Mouse (Mus musculus) kidney, postnatal 0 days (tissue): ENCODE measurements at regions not wholly inside any gene's neighbourhood (a gene's known extent, or its start where the extent isn't known, plus 50 kb on each side); places are given as distances from the start of the nearest gene placed in this dataset.
A peak's percentile ranks its signal among the peaks of the same experiment; 100 is the strongest.
"Not testable (repeated sequence)": the region's sequence is repeated elsewhere in the genome, so short reads cannot be mapped to it uniquely, and the experiment has no call there.

Experiments
- ATAC-seq: fragments of 200-750 bp; cut with Nextera tagmentation; replicated peaks from 2 replicates; pipeline ENCODE4 v1.8.0; 2017; ENCODE audit warnings: low read depth, moderate number of reproducible peaks, moderate TSS enrichment, moderate library complexity; ENCODE audit not compliant: low FRiP score
- DNase-seq: peaks from one replicate; pipeline ENCODE4 v3.0.0-alpha.2; 2016; ENCODE audit warnings: low spot score
- H3K27ac ChIP-seq: fragments of 300-500 bp; sonication (generic); 2 replicates; pipeline ENCODE4 v1.5.1; 2014; ENCODE audit warnings: mild to moderate bottlenecking
- H3K27me3 ChIP-seq: fragments of 300-500 bp; sonication (generic); 2 replicates; pipeline ENCODE4 v1.6.1; 2014; ENCODE audit warnings: low read length, mixed read lengths; ENCODE audit not compliant: insufficient read depth
- H3K36me3 ChIP-seq: fragments of 300-500 bp; sonication (generic); 2 replicates; pipeline ENCODE4 v1.6.1; 2014; ENCODE audit warnings: low read length, mixed read lengths; ENCODE audit not compliant: insufficient read depth
- H3K4me1 ChIP-seq: fragments of 300-500 bp; sonication (generic); replicated peaks from 2 replicates; pipeline ENCODE4 v1.6.1; 2014; ENCODE audit warnings: antibody characterized with exemption, low read length, mixed read lengths; ENCODE audit not compliant: insufficient read depth
- H3K4me2 ChIP-seq: fragments of 300-500 bp; sonication (generic); 2 replicates; pipeline ENCODE4 v1.6.1; 2014; ENCODE audit warnings: mild to moderate bottlenecking, low read length, moderate library complexity, mixed read lengths
- H3K4me3 ChIP-seq: fragments of 300-500 bp; sonication (generic); replicated peaks from 2 replicates; pipeline ENCODE4 v1.5.1; 2014; ENCODE audit warnings: low read depth, low read length
- H3K9ac ChIP-seq: fragments of 300-500 bp; sonication (generic); 2 replicates; pipeline ENCODE4 v1.6.1; 2014; ENCODE audit warnings: low read depth, low read length
- H3K9me3 ChIP-seq: fragments of 300-500 bp; sonication (generic); replicated peaks from 2 replicates; pipeline ENCODE4 v1.6.1; 2016; ENCODE audit warnings: low read length, inconsistent platforms, mixed read lengths
- CTCF ChIP-seq: IDR thresholded peaks from 2 replicates; pipeline ENCODE4 v1.5.1; 2016; ENCODE audit warnings: antibody characterized with exemption, low read depth, mild to moderate bottlenecking, moderate library complexity
- WGBS: fragments of 180-500 bp; shearing (Covaris S2); extraction: QIAGEN DNeasy Blood & Tissue Kit; methylation state at CpG from one replicate; pipeline ENCODE4 v1.1.7; 2014; 5-methylcytosine and 5-hydroxymethylcytosine counted together

DNA sequence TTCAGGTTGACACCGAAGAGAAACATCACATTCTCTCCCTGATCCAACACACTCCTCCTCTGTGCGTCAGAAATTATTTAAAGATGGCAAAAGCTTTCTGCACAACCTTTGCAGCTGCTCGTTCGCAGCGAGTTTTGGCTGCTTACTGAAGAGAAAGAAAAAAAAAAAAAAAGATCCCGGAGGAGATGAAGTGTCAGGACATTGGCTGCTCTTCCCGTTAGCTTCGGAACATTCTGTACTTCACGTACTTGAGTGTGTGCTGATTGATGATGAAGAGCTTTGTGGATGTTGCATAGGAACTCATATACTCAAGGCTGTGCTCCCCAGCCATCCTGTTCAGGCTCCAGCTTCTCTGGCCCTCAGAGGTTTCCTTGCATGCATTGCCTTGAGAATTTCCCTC lies 162.5 kb upstream of the Peli2 start:
- 77% methylated on average over 9 of the region's 9 CpGs for WGBS
- no peak for TF ChIP-seq CTCF

DNA sequence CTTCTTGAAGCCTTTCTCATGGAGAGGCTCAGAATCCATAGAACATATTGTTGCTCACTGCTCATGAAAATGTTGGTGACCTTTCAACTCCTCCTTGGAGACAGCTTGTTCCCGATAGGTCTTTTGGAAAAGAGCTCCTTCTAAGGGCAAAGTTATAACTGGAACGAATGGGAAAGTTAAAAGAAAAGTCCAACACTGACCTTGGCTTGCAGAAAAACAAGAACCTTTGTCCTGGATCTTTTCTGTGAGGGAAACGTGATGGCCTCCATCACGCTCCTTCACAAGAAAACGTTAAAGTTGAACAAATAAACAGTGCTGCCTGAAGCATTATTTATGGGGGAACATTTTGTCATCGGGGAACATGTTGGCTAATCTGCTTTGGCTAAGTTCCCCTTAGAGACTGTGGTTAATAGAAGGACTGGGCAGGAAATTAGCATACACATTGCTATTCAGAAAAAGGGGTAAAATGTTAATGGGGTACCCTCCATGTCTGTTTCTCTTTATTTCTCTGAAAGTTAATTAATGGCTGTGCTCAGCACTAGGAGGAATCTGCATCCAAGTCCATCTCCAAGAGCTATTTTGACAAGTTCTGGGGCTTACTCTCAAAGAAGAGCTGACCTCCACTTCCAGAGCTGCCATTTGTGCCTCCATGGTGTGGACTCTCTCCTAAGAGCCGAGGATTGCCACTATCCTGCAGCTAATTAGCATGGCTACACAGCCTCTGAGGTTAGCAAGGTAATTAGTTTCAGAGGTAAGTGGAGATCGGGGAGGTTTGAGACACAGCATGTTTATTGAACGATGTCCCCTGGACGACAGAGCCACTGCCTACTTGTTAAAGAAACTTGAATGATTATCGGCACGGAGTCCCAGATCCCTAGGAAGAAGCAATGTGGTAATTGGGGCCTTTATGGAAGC lies 161.0 kb upstream of the Peli2 start:
- DNase-seq: peak; percentile 33
- no peak overlapping the region for H3K9ac ChIP-seq
- 29% methylated on average over 12 of the region's 12 CpGs for WGBS
- H3K36me3 ChIP-seq: no peaks in the 10 kb centered on the region
- H3K27ac ChIP-seq: no peak overlapping the region
- no peaks in the 10 kb centered on the region for H3K9me3 ChIP-seq
- ATAC-seq: no peak
- H3K4me3 ChIP-seq: no peak overlapping the region
- no peak overlapping the region for H3K4me2 ChIP-seq
- TF ChIP-seq CTCF: no peak
- no peaks in the 10 kb centered on the region for H3K4me1 ChIP-seq
- H3K27me3 ChIP-seq: no peaks in the 10 kb centered on the region

More for the DNA sequence above, 162.5 kb upstream of the Peli2 start:
- DNase-seq (peak; percentile 16), ATAC-seq (no peak)
- Histone ChIP-seq H3K36me3 (no peaks in the 10 kb centered on the region), H3K4me2 (no peak overlapping the region), H3K9ac (no peak overlapping the region), H3K4me3 (no peak overlapping the region), H3K9me3 (no peaks in the 10 kb centered on the region), H3K27ac (no peak overlapping the region), H3K27me3 (no peaks in the 10 kb centered on the region), H3K4me1 (no peaks in the 10 kb centered on the region)

DNA sequence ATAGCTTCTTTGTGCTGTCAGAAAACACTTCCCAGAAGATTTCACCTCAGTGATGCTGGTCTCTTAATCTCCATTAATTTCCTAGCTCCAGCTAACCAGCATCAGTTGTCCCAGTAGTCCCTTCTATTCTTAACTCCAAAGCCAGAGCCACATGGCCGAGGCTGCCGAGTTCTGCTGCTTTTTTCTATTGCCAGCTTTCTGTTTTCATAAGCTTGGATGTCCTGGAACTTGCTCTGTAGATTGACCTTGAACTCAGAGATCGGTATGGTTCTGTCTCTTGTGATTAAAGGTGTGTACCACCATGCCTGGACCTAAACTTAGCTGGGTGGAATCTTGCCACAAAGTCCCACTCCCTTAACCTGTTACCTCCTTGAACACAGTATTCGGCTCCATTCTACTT lies 155.8 kb upstream of the Peli2 start:
- not testable (repeated sequence) for DNase-seq, H3K9ac ChIP-seq, H3K4me2 ChIP-seq, H3K4me3 ChIP-seq, H3K36me3 ChIP-seq, H3K27ac ChIP-seq, ATAC-seq, H3K4me1 ChIP-seq, H3K27me3 ChIP-seq, H3K9me3 ChIP-seq
- WGBS: 56% methylated on average over 4 of the region's 4 CpGs

DNA sequence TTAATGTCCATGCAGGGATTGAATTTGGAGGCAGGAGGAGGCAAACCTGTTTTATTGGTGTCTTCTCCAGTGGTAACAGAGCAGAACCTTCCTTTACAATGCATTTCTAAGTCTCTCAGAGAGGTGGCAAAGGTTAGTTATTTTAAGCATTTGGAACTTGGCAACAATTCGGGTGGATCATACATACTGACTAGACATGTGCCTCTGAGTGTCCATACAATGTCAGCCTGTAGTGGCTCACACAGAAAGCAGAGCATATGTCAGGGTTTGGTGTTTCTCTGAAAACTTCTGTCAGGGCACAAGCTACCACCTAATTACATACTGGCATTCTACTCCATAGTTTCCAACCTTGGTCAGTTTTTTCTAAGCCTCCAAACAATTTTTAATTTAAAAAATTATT lies 150.8 kb upstream of the Peli2 start:
- DNase-seq (no peak), ATAC-seq (no peak)
- no peaks in the 10 kb centered on the region for H3K27me3 ChIP-seq
- TF ChIP-seq CTCF: no peak
- H3K4me3 ChIP-seq: no peak overlapping the region
- H3K4me1 ChIP-seq: no peaks in the 10 kb centered on the region
- no peak overlapping the region for H3K27ac ChIP-seq
- WGBS: 27% methylated on average over 1 of the region's 1 CpGs
- H3K9ac ChIP-seq: no peak overlapping the region
- H3K9me3 ChIP-seq: no peaks in the 10 kb centered on the region
- H3K36me3 ChIP-seq: no peaks in the 10 kb centered on the region
- H3K4me2 ChIP-seq: no peak overlapping the region

DNA sequence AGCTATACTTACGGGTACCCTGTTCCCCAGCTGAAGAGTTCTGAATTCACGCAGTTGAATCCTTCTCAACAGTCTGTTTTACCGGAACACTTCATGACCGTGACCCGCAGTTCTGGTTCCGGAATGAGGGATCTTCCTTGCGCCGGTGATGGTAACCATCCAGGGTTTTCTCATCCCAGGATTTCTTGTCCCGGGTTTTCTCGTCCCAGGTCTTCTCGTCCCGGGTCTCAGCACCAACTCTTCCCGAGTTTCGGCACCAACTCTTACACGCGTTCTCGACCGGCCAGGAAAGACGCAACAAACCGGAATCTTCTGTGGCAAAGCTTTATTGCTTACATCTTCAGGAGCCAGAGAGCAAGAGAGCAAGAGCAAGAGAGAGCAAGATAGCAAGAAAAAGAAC lies 147.5 kb upstream of the Peli2 start:
- H3K36me3 ChIP-seq, DNase-seq, H3K4me3 ChIP-seq, H3K4me1 ChIP-seq, H3K27ac ChIP-seq, H3K9ac ChIP-seq, H3K4me2 ChIP-seq, H3K27me3 ChIP-seq, H3K9me3 ChIP-seq, ATAC-seq: not testable (repeated sequence)
- WGBS: 97% methylated on average over 20 of the region's 20 CpGs

DNA sequence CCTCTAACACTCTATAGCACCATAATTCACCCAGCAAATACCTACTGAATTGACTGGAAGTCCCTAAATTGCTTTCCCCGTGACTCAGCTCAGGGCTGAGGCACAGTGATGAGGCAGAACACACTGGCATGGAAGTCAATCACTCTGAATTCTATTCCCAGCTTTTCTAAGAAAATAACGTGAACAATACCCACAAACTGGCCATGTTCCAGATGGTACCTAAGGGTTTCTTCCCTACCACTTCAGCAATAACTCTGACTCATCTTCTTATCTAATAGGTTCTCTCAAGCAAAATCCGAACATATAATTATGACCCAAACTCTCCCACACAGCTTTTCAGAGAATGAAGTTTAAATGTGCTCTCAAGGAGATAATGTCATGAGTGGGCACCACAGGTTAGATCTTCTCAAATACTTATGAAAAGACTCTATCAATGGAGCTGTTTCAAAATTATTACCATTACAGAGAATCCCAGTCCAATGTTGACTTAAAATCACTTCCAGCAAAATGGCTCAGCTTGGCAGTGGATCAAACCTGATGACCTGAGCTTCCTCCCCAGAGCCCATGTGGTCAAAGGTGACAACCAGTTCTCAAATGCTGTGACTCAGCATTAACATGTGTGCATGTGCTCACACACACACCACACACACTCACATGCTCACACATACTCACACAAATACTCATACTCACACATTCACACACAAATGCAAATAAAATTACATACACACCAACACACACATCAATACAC lies 137.5 kb upstream of the Peli2 start:
- Histone ChIP-seq H3K4me3 (no peak overlapping the region), H3K27me3 (no peaks in the 10 kb centered on the region), H3K9me3 (no peaks in the 10 kb centered on the region), H3K4me2 (no peak overlapping the region), H3K9ac (no peak overlapping the region), H3K27ac (no peak overlapping the region), H3K4me1 (no peaks in the 10 kb centered on the region), H3K36me3 (no peaks in the 10 kb centered on the region)
- no peak for TF ChIP-seq CTCF
- ATAC-seq (no peak), DNase-seq (no peak)
- WGBS: 72% methylated on average over 3 of the region's 3 CpGs
